In genomic region chr2:70631321-70631720, GRCm38 (mm10) we compare ENCODE assay signal across 22 mouse cellular contexts. TPM values are rescaled to one million over a fixed set of nuclear protein-coding genes. Genes with fewer than 3 reads are reported as not detected.
"Had no signal": no experiment of that assay in that cellular context is flagged by ENCODE, and none has a peak within 500 bp of the region (broad histone marks: within the 10 kb centered on the region; RNA-seq: fewer than 3 reads in every experiment).

No protein-coding gene starts in this region.

- H3K36me3 ChIP-seq: lung, embryonic 15.5 days; midbrain, embryonic 12.5 days; neural tube, embryonic 13.5 days; neural tube, embryonic 15.5 days had no signal

- H3K4me3 ChIP-seq: lung, embryonic 15.5 days; megakaryocyte, embryonic 14.5 days; midbrain, embryonic 12.5 days; myocyte; neural tube, embryonic 13.5 days; neural tube, embryonic 15.5 days had no signal

- H3K27ac ChIP-seq: lung, embryonic 15.5 days; macrophage; midbrain, embryonic 12.5 days; neural tube, embryonic 13.5 days; neural tube, embryonic 15.5 days had no signal

- H3K27me3 ChIP-seq: lung, embryonic 15.5 days; midbrain, embryonic 12.5 days; neural tube, embryonic 13.5 days had no signal

- H3K4me2 ChIP-seq: lung, embryonic 15.5 days; midbrain, embryonic 12.5 days; neural tube, embryonic 13.5 days; neural tube, embryonic 15.5 days had no signal

- ATAC-seq: lung, postnatal 0 days; midbrain, embryonic 16.5 days had no signal

- H3K9me3 ChIP-seq: lung, embryonic 15.5 days; midbrain, embryonic 12.5 days; neural tube, embryonic 15.5 days had no signal

- DNase-seq: lung, adult 2 months; lung, postnatal 14 days; lung, postnatal 36 days; midbrain, embryonic 14.5 days; retina, postnatal 1 day; right cerebral cortex, adult 18-20 months; right cerebral cortex, postnatal 25 days; right cerebral cortex, postnatal 4 days; spleen, adult 18-20 months; thymus, adult 18-20 months; thymus, postnatal 14 days; thymus, postnatal 36 days had no signal

- H3K4me1 ChIP-seq: lung, embryonic 15.5 days; megakaryocyte, embryonic 14.5 days had no signal

- H3K9ac ChIP-seq: lung, embryonic 15.5 days; midbrain, embryonic 12.5 days; neural tube, embryonic 13.5 days; neural tube, embryonic 15.5 days had no signal

RNA-seq across cellular contexts. Expression of gene Gm26558, which starts 30.6 kb away (rescaled TPM):
- total RNA-seq: megakaryocyte progenitor cell, adult 5-6 weeks had no signal
- polyA plus RNA-seq: macrophage had no signal
